In genomic region chr13:57275871-57276270, GRCm38 (mm10) we compare ENCODE assay signal across 25 mouse cellular contexts.
"Had no signal": no experiment of that assay in that cellular context is flagged by ENCODE, and none has a peak within 500 bp of the region (broad histone marks: within the 10 kb centered on the region; RNA-seq: fewer than 3 reads in every experiment).

No protein-coding gene starts in this region.

- H3K4me3 ChIP-seq: gastrocnemius, adult 2 months; heart, embryonic 13.5 days; heart, embryonic 15.5 days; hindbrain, embryonic 10.5 days; hindbrain, embryonic 12.5 days; layer of hippocampus, adult 2 months; left cerebral cortex, adult 2 months; limb, embryonic 13.5 days; limb, embryonic 15.5 days; liver, embryonic 12.5 days had no signal

- H3K36me3 ChIP-seq: heart, embryonic 13.5 days; heart, embryonic 15.5 days; hindbrain, embryonic 10.5 days; hindbrain, embryonic 12.5 days; limb, embryonic 13.5 days; limb, embryonic 15.5 days; liver, embryonic 12.5 days had no signal

- DNase-seq: gastrocnemius, adult 2 months; gastrocnemius, postnatal 10 days; gastrocnemius, postnatal 25 days; heart, postnatal 14 days; heart, postnatal 4 days; kidney, adult 18-20 months; kidney, adult 8-10 months; kidney, postnatal 10 days; kidney, postnatal 25 days; kidney, postnatal 4 days had no signal

- H3K27ac ChIP-seq: gastrocnemius, adult 2 months; heart, embryonic 13.5 days; heart, embryonic 15.5 days; hindbrain, embryonic 10.5 days; hindbrain, embryonic 12.5 days; hindbrain, embryonic 14.5 days; layer of hippocampus, adult 2 months; left cerebral cortex, adult 2 months; limb, embryonic 13.5 days; limb, embryonic 15.5 days; liver, embryonic 12.5 days; liver, embryonic 14.5 days had no signal

- ATAC-seq: hindbrain, embryonic 16.5 days; inflammation-experienced regulatory T-cells, adult 6 months; intestine, postnatal 0 days; liver, embryonic 12.5 days had no signal

- H3K4me2 ChIP-seq: heart, embryonic 11.5 days; heart, embryonic 13.5 days; heart, embryonic 15.5 days; hindbrain, embryonic 12.5 days; hindbrain, embryonic 14.5 days; limb, embryonic 13.5 days; limb, embryonic 15.5 days; liver, embryonic 12.5 days had no signal

- H3K9ac ChIP-seq: heart, embryonic 13.5 days; heart, embryonic 15.5 days; hindbrain, embryonic 12.5 days; hindbrain, embryonic 14.5 days; limb, embryonic 13.5 days; limb, embryonic 15.5 days; liver, embryonic 12.5 days; liver, embryonic 14.5 days had no signal

- H3K4me1 ChIP-seq: heart, embryonic 13.5 days; heart, embryonic 15.5 days; hindbrain, embryonic 12.5 days; limb, embryonic 13.5 days; limb, embryonic 15.5 days; liver, embryonic 12.5 days had no signal

- H3K27me3 ChIP-seq: heart, embryonic 13.5 days; heart, embryonic 15.5 days; hindbrain, embryonic 12.5 days; limb, embryonic 13.5 days; limb, embryonic 15.5 days; liver, embryonic 12.5 days had no signal

- H3K9me3 ChIP-seq: heart, embryonic 13.5 days; heart, embryonic 15.5 days; hindbrain, embryonic 10.5 days; hindbrain, embryonic 12.5 days; limb, embryonic 13.5 days; limb, embryonic 15.5 days; liver, embryonic 12.5 days had no signal
